Mouse (Mus musculus) lung, embryonic 14.5 days (tissue): Measurements from ENCODE around the gene Prss36. TPM values are rescaled to one million over a fixed set of nuclear protein-coding genes. Genes with fewer than 3 reads are reported as not detected.
"Not testable (repeated sequence)": the region's sequence is repeated elsewhere in the genome, so short reads cannot be mapped to it uniquely, and the experiment has no call there.

Experiments used
- ATAC-seq: fragments of 200-750 bp; cut with Nextera tagmentation; 2 replicates; pipeline ENCODE4 v1.8.0; 2017; ENCODE audit warnings: mild to moderate bottlenecking, moderate TSS enrichment, moderate library complexity; ENCODE audit not compliant: insufficient read depth
- DNase-seq: peaks from one replicate; pipeline ENCODE4 v3.0.0-alpha.2; 2015
- H3K27ac ChIP-seq: fragments of 300-500 bp; sonication (generic); 2 replicates; pipeline ENCODE4 v1.5.1; 2014; ENCODE audit warnings: low read depth, mild to moderate bottlenecking, moderate library complexity
- H3K27me3 ChIP-seq: fragments of 300-500 bp; sonication (generic); 2 replicates; pipeline ENCODE4 v1.6.1; 2014; ENCODE audit warnings: low read length, control low read depth; ENCODE audit not compliant: insufficient read depth
- H3K36me3 ChIP-seq: fragments of 300-500 bp; sonication (generic); 2 replicates; pipeline ENCODE4 v1.6.1; 2014; ENCODE audit warnings: control low read depth; ENCODE audit not compliant: insufficient read depth
- H3K4me1 ChIP-seq: fragments of 300-500 bp; sonication (generic); 2 replicates; pipeline ENCODE4 v1.6.1; 2014; ENCODE audit warnings: antibody characterized with exemption, control low read depth; ENCODE audit not compliant: insufficient read depth
- H3K4me2 ChIP-seq: fragments of 300-500 bp; sonication (generic); 2 replicates; pipeline ENCODE4 v1.6.1; 2014; ENCODE audit warnings: mild to moderate bottlenecking
- H3K4me3 ChIP-seq: fragments of 300-500 bp; sonication (generic); 2 replicates; pipeline ENCODE4 v1.5.1; 2014; ENCODE audit warnings: low read depth, low read length
- H3K9ac ChIP-seq: fragments of 300-500 bp; sonication (generic); 2 replicates; pipeline ENCODE4 v1.6.1; 2014
- H3K9me3 ChIP-seq: fragments of 300-500 bp; sonication (generic); 2 replicates; pipeline ENCODE4 v1.6.1; 2016; ENCODE audit warnings: low read depth, low read length, control low read depth
- CTCF ChIP-seq: IDR thresholded peaks from 2 replicates; pipeline ENCODE4 v1.5.1; 2016; ENCODE audit warnings: antibody characterized with exemption, low read depth
- WGBS: fragments of 180-500 bp; shearing (Covaris S2); extraction: QIAGEN DNeasy Blood & Tissue Kit; methylation state at CpG from one replicate; pipeline ENCODE4 v1.1.7; 2014; 5-methylcytosine and 5-hydroxymethylcytosine counted together
- polyA plus RNA-seq: library from polyadenylated mRNA; unstranded; fragments of >200 nt; fragmentation: Nextera tagmentation; extraction: Ambion mirVana; gene quantifications from 2 replicates; pipeline ENCODE4 v1.2.1, GENCODE M21; 2014

The Prss36 gene
- polyA plus RNA-seq, 1 experiment from 2014 or later, result 9.7 TPM

DNA sequence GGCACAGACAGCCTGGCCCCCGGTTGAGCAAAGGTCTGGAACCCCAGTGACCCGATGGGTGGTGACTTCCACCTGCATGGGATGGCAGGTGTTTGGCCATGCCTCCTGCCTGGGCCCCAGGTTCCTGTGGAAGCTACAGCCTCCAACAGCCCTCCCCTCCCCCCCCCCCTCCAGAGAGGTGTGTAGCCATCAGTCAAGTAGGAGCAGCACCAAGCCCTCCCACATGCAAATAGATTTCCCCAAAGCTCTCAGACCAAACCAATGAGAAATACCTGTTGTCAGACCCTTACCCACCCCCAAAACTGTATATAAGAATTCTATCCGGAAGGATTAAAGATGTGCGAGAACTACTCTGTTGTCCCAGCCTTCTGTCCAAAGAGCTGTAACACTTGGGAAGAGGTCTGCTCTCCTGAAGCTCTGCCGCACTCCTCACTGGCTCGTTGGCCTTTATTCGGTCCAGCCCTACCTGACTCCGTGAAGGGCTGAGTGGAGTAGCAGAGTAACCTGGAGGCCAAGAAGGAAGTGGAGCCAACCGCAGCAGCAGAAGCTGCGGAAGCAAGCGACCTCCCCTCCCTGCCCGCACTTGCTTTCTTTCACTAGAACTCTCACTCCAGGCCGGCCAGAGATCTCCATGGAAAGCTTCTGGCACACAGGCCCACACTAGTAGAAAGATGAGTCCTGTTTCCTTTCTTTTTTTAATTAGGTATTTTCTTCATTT, 6.5 kb upstream of the Prss36 start:
- TF ChIP-seq CTCF, result no peak
- Histone ChIP-seq H3K4me1 (no peaks in the 10 kb centered on the region), H3K27ac (no peak overlapping the region), H3K9ac (no peak overlapping the region), H3K36me3 (no peaks in the 10 kb centered on the region), H3K9me3 (no peaks in the 10 kb centered on the region), H3K4me2 (no peak overlapping the region), H3K27me3 (no peaks in the 10 kb centered on the region), H3K4me3 (no peak overlapping the region)
- 33% methylated on average over 13 of the region's 13 CpGs for WGBS
- DNase-seq, result no peak
- ATAC-seq, result no peak

GRCm38 (mm10) chr7:127944614-127945013, 1.9 kb downstream of the Prss36 start:
- 9% methylated on average over 23 of the region's 23 CpGs for WGBS

DNA sequence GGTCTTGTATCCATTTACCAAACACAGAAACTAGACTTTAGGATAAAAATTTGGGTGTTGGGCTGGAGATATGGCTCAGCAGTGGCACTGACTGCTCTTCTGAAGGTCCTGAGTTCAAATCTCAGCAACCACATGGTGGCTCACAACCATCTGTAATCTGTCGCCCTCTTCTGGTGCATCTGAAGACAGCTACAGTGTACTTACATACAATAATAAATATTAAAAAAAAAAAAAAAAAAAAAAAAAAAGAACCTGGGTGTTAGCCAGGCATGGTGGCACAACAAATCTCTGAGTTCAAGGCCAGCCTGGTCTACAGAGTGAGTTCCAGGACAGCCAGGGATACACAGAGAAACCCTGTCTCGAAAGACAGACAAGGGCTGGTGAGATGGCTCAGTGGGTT, 4.4 kb downstream of the Prss36 start:
- H3K27me3 ChIP-seq, result peaks cover 25% of the 10 kb centered on the region
- not testable (repeated sequence) for H3K4me2 ChIP-seq, ATAC-seq, H3K9ac ChIP-seq, H3K27ac ChIP-seq, H3K36me3 ChIP-seq, H3K4me1 ChIP-seq, H3K9me3 ChIP-seq, H3K4me3 ChIP-seq, DNase-seq
- WGBS, result 44% methylated on average over 2 of the region's 2 CpGs

More at GRCm38 (mm10) chr7:127944614-127945013, 1.9 kb downstream of the Prss36 start:
- TF ChIP-seq CTCF, result no peak
- Histone ChIP-seq H3K4me1 (no peaks in the 10 kb centered on the region), H3K4me2 (peak overlapping the region; percentile 53), H3K9me3 (no peaks in the 10 kb centered on the region), H3K27me3 (peaks cover 25% of the 10 kb centered on the region), H3K9ac (no peak overlapping the region; the same call in 1 of the 2 replicates), H3K36me3 (no peaks in the 10 kb centered on the region), H3K27ac (no peak overlapping the region), H3K4me3 (peak overlapping the region; percentile 17; the same call in 1 of the 2 replicates)
- DNase-seq, result peak; percentile 63
- ATAC-seq, result peak; percentile 75

DNA sequence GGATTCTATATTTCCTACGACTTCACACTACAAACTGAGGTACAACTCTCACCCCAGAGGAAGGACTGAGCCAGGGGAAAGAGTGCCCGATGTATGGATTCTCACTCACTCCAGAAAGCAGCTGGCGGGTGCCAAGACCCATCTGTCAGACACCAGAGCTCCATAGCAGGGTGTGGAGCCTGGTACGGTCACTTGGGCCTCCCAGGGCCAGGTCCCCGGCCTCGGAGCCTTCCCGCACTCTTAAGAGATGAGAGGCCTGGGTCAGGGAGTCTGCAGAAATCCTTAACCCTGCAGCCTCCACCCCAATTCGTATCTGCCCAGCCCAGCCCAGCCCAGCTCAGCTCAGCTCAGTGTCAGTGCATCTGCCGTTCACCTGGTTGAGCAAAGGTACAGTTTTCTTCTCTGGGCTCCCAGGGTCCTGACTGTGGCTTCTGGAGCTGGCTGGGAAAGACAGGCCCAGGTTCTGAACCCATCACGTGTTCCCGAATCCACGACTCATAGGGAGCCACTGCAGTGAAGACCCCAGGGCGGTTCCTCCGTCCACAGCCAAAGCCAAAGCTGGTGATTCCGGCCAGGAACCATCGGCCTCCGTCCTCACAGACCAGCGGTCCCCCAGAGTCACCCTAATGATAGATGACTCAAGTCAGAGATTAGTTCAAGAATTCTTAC, 10.2 kb downstream of the Prss36 start:
- ATAC-seq (no peak), DNase-seq (no peak)
- H3K27me3 ChIP-seq, result no peaks in the 10 kb centered on the region
- H3K9me3 ChIP-seq, result no peaks in the 10 kb centered on the region
- peaks cover 3% of the 10 kb centered on the region for H3K4me1 ChIP-seq
- peak overlapping the region; percentile 97 for H3K4me2 ChIP-seq
- 46% methylated on average over 18 of the region's 18 CpGs for WGBS
- H3K36me3 ChIP-seq, result no peaks in the 10 kb centered on the region
- H3K4me3 ChIP-seq, result peak overlapping the region; percentile 71
- TF ChIP-seq CTCF, result no peak
- peak overlapping the region; percentile 76 for H3K9ac ChIP-seq
- no peak overlapping the region for H3K27ac ChIP-seq

DNA sequence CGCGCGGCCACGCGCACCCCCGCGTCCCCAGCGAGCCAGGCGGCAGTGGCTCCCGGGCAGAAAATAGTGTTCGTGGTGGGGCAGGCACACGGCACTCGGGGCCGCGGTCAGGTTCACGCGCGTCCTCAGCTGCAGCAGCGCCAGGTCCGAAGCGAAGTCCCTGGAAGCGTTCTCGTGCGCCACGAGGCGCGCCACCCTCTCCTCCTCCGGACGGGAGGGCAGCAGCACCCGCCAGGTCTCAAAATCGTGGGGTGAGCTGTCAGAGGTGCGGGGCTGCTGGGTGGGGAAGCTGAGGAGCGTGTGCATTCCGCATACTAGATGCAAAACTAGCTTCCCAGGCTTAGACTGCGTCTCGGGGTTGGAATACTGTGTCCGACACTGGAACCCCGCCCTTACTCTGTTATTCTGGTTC, 10.8 kb downstream of the Prss36 start:
- ATAC-seq (peak; percentile 43), DNase-seq (peak; percentile 48)
- Histone ChIP-seq H3K27ac (peak overlapping the region; percentile 69; the same call in 1 of the 2 replicates), H3K9ac (peak overlapping the region; percentile 76), H3K36me3 (no peaks in the 10 kb centered on the region), H3K9me3 (no peaks in the 10 kb centered on the region), H3K27me3 (no peaks in the 10 kb centered on the region), H3K4me1 (peaks cover 6% of the 10 kb centered on the region), H3K4me3 (peak overlapping the region; percentile 71), H3K4me2 (peak overlapping the region; percentile 97)
- WGBS, result under 1% methylated on average over 38 of the region's 38 CpGs
- no peak for TF ChIP-seq CTCF

- H3K4me1 ChIP-seq, result peaks cover 6% of the 10 kb centered on the region
- peak overlapping the region; percentile 77; the same call in 1 of the 2 replicates for H3K27ac ChIP-seq
- DNase-seq, result peak; percentile 98
These were observed 11.3 kb downstream of the Prss36 start for GRCm38 (mm10) chr7:127935028-127935722.

GRCm38 (mm10) chr7:127934075-127934474, 12.4 kb downstream of the Prss36 start:
- Histone ChIP-seq H3K9me3 (no peaks in the 10 kb centered on the region), H3K4me3 (no peak overlapping the region), H3K27ac (no peak overlapping the region; the same call in 1 of the 2 replicates), H3K4me1 (peaks cover 6% of the 10 kb centered on the region), H3K36me3 (no peaks in the 10 kb centered on the region), H3K9ac (no peak overlapping the region), H3K4me2 (no peak overlapping the region), H3K27me3 (no peaks in the 10 kb centered on the region; the same call in 1 of the 2 replicates)
- ATAC-seq (no peak), DNase-seq (no peak)
- 69% methylated on average over 5 of the region's 5 CpGs for WGBS
- no peak for TF ChIP-seq CTCF

More at GRCm38 (mm10) chr7:127935028-127935722, 11.3 kb downstream of the Prss36 start:
- peak overlapping the region; percentile 76 for H3K9ac ChIP-seq
- peak overlapping the region; percentile 97 for H3K4me2 ChIP-seq
- WGBS, result 6% methylated on average over 32 of the region's 32 CpGs
- no peaks in the 10 kb centered on the region for H3K27me3 ChIP-seq
- no peaks in the 10 kb centered on the region for H3K36me3 ChIP-seq
- peak; percentile 93 for ATAC-seq
- H3K4me3 ChIP-seq, result peak overlapping the region; percentile 71
- H3K9me3 ChIP-seq, result no peaks in the 10 kb centered on the region
- peak; percentile 98 for TF ChIP-seq CTCF
